Mouse (Mus musculus) layer of hippocampus, postnatal 36 days (tissue): ENCODE results near the gene Gm21190. TPM values are rescaled to one million over a fixed set of nuclear protein-coding genes. Genes with fewer than 3 reads are reported as not detected.
"Not testable (repeated sequence)": the region's sequence is repeated elsewhere in the genome, so short reads cannot be mapped to it uniquely, and the experiment has no call there.

ENCODE experiments used
- DNase-seq, 2 experiments: peaks; one replicate each; pipeline ENCODE4 v3.0.0; 2022
- total RNA-seq, 2 experiments: library from RNA; stranded (reverse); gene quantifications; 2 replicates each; pipeline ENCODE4 v1.2.3; 2021

The Gm21190 gene
- total RNA-seq, 2 experiments from 2014 or later: not detected

DNA sequence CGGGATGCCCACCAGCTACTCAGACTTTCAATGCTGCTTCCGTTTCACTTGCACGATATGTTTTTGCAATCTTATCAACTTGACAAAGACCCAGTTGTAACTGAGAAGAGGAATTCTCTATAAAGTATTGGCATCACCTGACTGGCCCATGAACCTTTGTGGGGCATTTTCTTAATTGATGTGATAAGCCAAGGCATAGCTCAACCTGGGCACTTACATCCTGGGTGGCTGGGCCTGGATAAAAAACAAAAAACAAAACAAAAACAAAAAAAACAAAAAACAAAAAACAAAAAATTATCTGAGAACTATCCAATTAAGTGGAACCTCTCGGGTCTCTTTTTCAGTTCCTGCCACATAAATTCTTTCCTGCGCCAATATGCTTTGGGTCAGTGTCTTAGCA, 40.3 kb downstream of the Gm21190 start:
- no peak for DNase-seq

DNA sequence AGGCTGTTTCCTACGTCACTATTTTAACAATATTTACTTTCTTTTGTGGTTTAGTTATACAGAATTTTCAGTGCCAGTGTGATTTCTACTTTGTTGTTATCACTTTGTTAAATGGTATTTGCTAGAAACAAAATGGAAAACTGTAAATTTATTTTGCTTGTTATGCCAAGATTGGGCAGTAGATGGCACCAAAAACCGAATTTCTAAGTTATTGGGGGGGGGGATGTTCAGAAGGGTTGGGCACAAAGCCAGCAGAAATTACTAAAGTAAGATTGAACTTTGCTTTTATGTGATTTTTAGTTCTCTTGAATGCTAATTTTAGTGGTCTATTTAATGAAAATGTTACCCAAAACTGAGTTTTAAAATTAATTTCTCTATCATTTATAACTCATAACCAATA, 44.4 kb downstream of the Gm21190 start:
- not testable (repeated sequence) for DNase-seq

DNA sequence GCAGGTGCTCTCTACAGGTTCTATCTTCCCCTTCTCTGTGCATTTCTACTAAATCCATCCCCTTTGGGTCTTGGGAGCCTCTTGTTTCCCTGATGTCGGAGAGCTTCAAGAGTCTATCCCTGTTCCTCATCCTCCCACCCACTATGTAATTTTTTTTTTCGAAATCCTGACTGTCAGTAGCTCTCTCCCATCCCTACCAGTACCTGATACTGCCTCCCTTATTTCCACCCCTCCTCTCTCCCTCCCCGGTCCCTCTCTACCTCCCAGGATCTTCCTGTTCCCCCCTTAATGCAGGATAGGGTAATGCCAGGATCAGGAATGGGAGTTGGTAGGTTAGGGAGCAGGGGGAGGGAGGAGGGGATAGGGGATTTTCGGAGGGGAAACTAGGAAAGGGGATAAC, 45.4 kb downstream of the Gm21190 start:
- not testable (repeated sequence) for DNase-seq

DNA sequence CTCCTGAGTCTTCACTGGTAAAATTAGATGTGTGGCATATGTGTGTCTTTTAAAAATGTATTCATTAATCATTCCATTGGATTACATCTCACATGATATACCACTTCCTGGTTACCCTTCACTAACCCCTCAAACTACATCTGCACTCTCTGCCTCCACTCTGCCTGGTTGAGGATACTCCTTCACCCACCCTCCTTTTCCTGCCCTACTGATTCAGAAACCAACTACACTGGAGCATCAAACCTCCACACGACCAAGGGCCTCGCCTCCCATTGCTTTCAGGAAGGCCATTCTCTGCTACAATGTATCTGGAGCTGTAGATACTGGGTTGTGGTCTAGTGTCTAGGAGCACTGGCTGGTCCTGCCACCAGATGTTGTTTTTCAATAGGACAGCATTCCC, 46.2 kb downstream of the Gm21190 start:
- DNase-seq: not testable (repeated sequence)

DNA sequence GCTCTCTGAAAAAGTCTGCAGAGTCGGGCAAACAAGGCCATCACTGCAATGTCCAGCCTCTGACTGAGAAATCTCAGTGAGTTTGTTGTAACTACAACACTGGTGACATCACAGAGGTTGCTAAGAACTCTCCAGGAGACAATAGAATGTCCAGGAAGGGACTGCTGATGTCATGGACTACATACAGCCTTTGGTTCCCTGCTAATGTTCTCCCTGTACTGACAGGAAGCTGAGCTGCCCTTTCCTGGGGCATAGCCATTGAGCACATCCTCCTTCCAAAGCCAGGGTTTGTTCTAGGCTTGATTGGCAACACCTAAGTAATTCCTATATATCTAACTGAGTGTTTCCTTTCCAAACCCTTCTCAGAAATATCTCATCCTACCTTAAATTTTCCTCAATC, 52.6 kb downstream of the Gm21190 start, which contains the start of gene Gm21149:
Gm21149 (minus strand) TSS at position 101 of the 400 bp plus-strand sequence.
- DNase-seq: not testable (repeated sequence)

Other genes starting within 250 kb of the Gm21190 start
- not detected for gene Gm21149, start 52.7 kb downstream of the Gm21190 start, total RNA-seq
- not detected for gene Gm21083, start 48.1 kb upstream of the Gm21190 start, total RNA-seq
- gene Speer4d, start 89.8 kb upstream of the Gm21190 start, total RNA-seq: not detected
- gene 4930572O03Rik, start 127.8 kb upstream of the Gm21190 start, total RNA-seq: not detected
- not detected for gene Speer4c, start 185.0 kb upstream of the Gm21190 start, total RNA-seq